Mouse (Mus musculus): Measurements from ENCODE around the gene Siah1a.

DNA sequence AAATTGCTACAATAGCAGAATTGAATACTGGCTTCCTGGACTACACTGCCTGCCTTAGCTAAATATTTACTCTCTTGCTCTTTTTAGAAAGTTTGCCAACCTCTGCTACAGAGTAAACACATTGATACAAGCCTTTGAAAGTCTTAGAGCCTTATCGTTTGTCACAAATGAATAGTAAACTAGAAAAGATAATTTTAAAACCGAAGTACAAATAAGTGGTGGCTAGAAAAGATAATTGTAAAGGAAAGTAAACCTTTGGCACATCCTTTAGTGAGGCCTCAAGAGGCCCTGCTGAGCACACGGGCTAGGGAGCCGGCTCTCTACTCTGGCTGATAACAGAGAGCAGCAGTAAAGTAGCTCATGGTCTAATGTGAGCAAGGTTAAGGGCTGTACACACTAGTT, 13.4 kb upstream of the Siah1a start:
- TF ChIP-seq CTCF (IDR thresholded peaks at IDR 0.05; ENCODE audit: low read depth, low read length): no peak
- no peak for TF ChIP-seq POLR2A (IDR thresholded peaks at IDR 0.05; ENCODE audit: extremely low read depth, insufficient read depth, low read length)

All from liver, adult 2 months (tissue).